8 mouse cellular contexts compared by ENCODE assay signal in genomic region chr15:99584407-99585202, GRCm38 (mm10). TPM values are rescaled to one million over a fixed set of nuclear protein-coding genes. Genes with fewer than 3 reads are reported as not detected.
DNase-seq lines count a peak whose midpoint lies in the region; ATAC-seq and TF ChIP-seq lines count a peak whose summit lies in the region.

No protein-coding gene starts in this region.

- no peaks in the 10 kb centered on the region for H3K9me3 ChIP-seq in kidney, embryonic 16.5 days (ENCODE audit: low read length)
- no peaks in the 10 kb centered on the region for H3K9me3 ChIP-seq in forebrain, postnatal 0 days (ENCODE audit: low read length)
- H3K9me3 ChIP-seq in midbrain, embryonic 16.5 days (replicated peaks; ENCODE audit: control insufficient read depth, low read length, poor library complexity, severe bottlenecking): no peaks in the 10 kb centered on the region

- DNase-seq in kidney, adult 9 months: no peak
- no peak for DNase-seq in forebrain, postnatal 0 days
- peak; percentile 17 for DNase-seq in liver
- no peak for DNase-seq in thymus, adult 18-20 months
- DNase-seq in ovary, postnatal 36 days (ENCODE audit: low spot score): no peak
- DNase-seq in adrenal gland, adult 8-10 months: no peak

- ATAC-seq in kidney, embryonic 16.5 days (ENCODE audit: low FRiP score, low TSS enrichment): peak; percentile 81
- ATAC-seq in forebrain, postnatal 0 days: no peak
- ATAC-seq in midbrain, embryonic 16.5 days: 0 out of 2 replicates have a peak, but pooled peaks have one; percentile 21

- peaks cover 96% of the 10 kb centered on the region for H3K27me3 ChIP-seq in kidney, embryonic 16.5 days (ENCODE audit: insufficient read depth, low read length)
- H3K27me3 ChIP-seq in forebrain, postnatal 0 days (ENCODE audit: insufficient read depth, low read length): peaks cover 58% of the 10 kb centered on the region
- H3K27me3 ChIP-seq in midbrain, embryonic 16.5 days (ENCODE audit: control insufficient read depth, insufficient read depth, low read depth, low read length): peaks cover 53% of the 10 kb centered on the region

- no peaks in the 10 kb centered on the region for H3K36me3 ChIP-seq in kidney, embryonic 16.5 days (ENCODE audit: insufficient read depth, low read length)
- H3K36me3 ChIP-seq in forebrain, postnatal 0 days (ENCODE audit: insufficient read depth): no peaks in the 10 kb centered on the region
- no peaks in the 10 kb centered on the region for H3K36me3 ChIP-seq in midbrain, embryonic 16.5 days (ENCODE audit: control insufficient read depth, insufficient read depth, low read length)

- no peak overlapping the region for H3K27ac ChIP-seq in kidney, embryonic 16.5 days (ENCODE audit: low read length)
- no peak overlapping the region for H3K27ac ChIP-seq in forebrain, postnatal 0 days (ENCODE audit: low read depth, low read length)
- H3K27ac ChIP-seq in midbrain, embryonic 16.5 days (ENCODE audit: low read length): no peak overlapping the region

- no peak for TF ChIP-seq CTCF in forebrain, postnatal 0 days (IDR thresholded peaks at IDR 0.05; ENCODE audit: low read depth)

- peak overlapping the region; percentile 58 for H3K4me2 ChIP-seq in kidney, embryonic 16.5 days (replicated peaks; ENCODE audit: low read depth, low read length)
- peak overlapping the region; percentile 42 for H3K4me2 ChIP-seq in forebrain, postnatal 0 days (ENCODE audit: low read depth)
- peak overlapping the region; percentile 53 for H3K4me2 ChIP-seq in midbrain, embryonic 16.5 days (ENCODE audit: low read length)

- H3K4me3 ChIP-seq in kidney, embryonic 16.5 days (ENCODE audit: low read length): peak overlapping the region; percentile 38
- H3K4me3 ChIP-seq in forebrain, postnatal 0 days (ENCODE audit: low read depth, low read length): peak overlapping the region; percentile 27
- H3K4me3 ChIP-seq in midbrain, embryonic 16.5 days (ENCODE audit: low read depth, low read length): peak overlapping the region; percentile 29; the same call in 1 of the 2 replicates

- WGBS in kidney, embryonic 16.5 days: 3% methylated on average over 24 of the region's 24 CpGs
- WGBS in forebrain, postnatal 0 days: 4% methylated on average over 24 of the region's 24 CpGs
- WGBS in midbrain, embryonic 16.5 days: 2% methylated on average over 24 of the region's 24 CpGs

- H3K9ac ChIP-seq in kidney, embryonic 16.5 days (replicated peaks; ENCODE audit: low read length): peak overlapping the region; percentile 61
- no peak overlapping the region for H3K9ac ChIP-seq in forebrain, postnatal 0 days
- 0 out of 2 replicates have a peak overlapping the region, but pooled peaks have one; percentile 21 for H3K9ac ChIP-seq in midbrain, embryonic 16.5 days (ENCODE audit: low read depth, low read length)

- H3K4me1 ChIP-seq in kidney, embryonic 16.5 days (ENCODE audit: insufficient read depth, low read length): peaks cover 25% of the 10 kb centered on the region
- 0 out of 2 replicates have a peak, but pooled peaks cover 3% of the 10 kb centered on the region for H3K4me1 ChIP-seq in forebrain, postnatal 0 days (ENCODE audit: insufficient read depth)
- H3K4me1 ChIP-seq in midbrain, embryonic 16.5 days (ENCODE audit: control insufficient read depth, insufficient read depth, low read length): peaks cover 11% of the 10 kb centered on the region; the same call in 1 of the 2 replicates

RNA-seq across cellular contexts. Expression of gene Aqp2, which starts 5.8 kb away (rescaled TPM):
- 109 and 159 TPM in 2 replicates for polyA plus RNA-seq in kidney, embryonic 16.5 days (2015; fragmentation: Nextera tagmentation; extraction: Ambion mirVana)
- total RNA-seq in forebrain, postnatal 0 days (2014; rRNA removed): not detected in 2 replicates
- not detected in 2 replicates for polyA plus RNA-seq in forebrain, postnatal 0 days (2015; fragmentation: Nextera tagmentation; extraction: Ambion mirVana)
- not detected in 2 replicates for polyA plus RNA-seq in midbrain, embryonic 16.5 days (2015; fragmentation: Nextera tagmentation; extraction: Ambion mirVana)
- 1 to 10 TPM; 1.0 to 5.2 (median 1.9) TPM for total RNA-seq in adrenal gland, adult 8-10 months (2022)

RNA-seq across cellular contexts. Expression of gene Aqp5, which starts 6.0 kb away (rescaled TPM):
- polyA plus RNA-seq in kidney, embryonic 16.5 days (2015; fragmentation: Nextera tagmentation; extraction: Ambion mirVana): 3.7 and 5.0 TPM in 2 replicates
- total RNA-seq in forebrain, postnatal 0 days (2014; rRNA removed): 0.46 and 0.76 TPM in 2 replicates
- polyA plus RNA-seq in forebrain, postnatal 0 days (2015; fragmentation: Nextera tagmentation; extraction: Ambion mirVana): 0.59 and 0.64 TPM in 2 replicates
- 0.97 and 1.1 TPM in 2 replicates for polyA plus RNA-seq in midbrain, embryonic 16.5 days (2015; fragmentation: Nextera tagmentation; extraction: Ambion mirVana)
- total RNA-seq in adrenal gland, adult 8-10 months (2022): 1 to 10 TPM in 1 of 4 experiments, under 1 TPM in 3; 0.43 to 2.1 (median 0.73) TPM

RNA-seq across cellular contexts. Expression of gene Aqp6, which starts 16.6 kb away (rescaled TPM):
- polyA plus RNA-seq in kidney, embryonic 16.5 days (2015; fragmentation: Nextera tagmentation; extraction: Ambion mirVana): 0.10 TPM in 1 of 2 replicates, not detected in the other
- total RNA-seq in forebrain, postnatal 0 days (2014; rRNA removed): not detected in 2 replicates
- 0.06 TPM in 1 of 2 replicates, not detected in the other for polyA plus RNA-seq in forebrain, postnatal 0 days (2015; fragmentation: Nextera tagmentation; extraction: Ambion mirVana)
- polyA plus RNA-seq in midbrain, embryonic 16.5 days (2015; fragmentation: Nextera tagmentation; extraction: Ambion mirVana): 0.15 and 0.28 TPM in 2 replicates
- total RNA-seq in adrenal gland, adult 8-10 months (2022): not detected

RNA-seq across cellular contexts. Expression of gene Faim2, which starts 56.6 kb away (rescaled TPM):
- 0.32 and 0.50 TPM in 2 replicates for polyA plus RNA-seq in kidney, embryonic 16.5 days (2015; fragmentation: Nextera tagmentation; extraction: Ambion mirVana)
- 19.2 and 25.6 TPM in 2 replicates for total RNA-seq in forebrain, postnatal 0 days (2014; rRNA removed)
- 44.6 and 57.4 TPM in 2 replicates for polyA plus RNA-seq in forebrain, postnatal 0 days (2015; fragmentation: Nextera tagmentation; extraction: Ambion mirVana)
- 50.3 and 65.8 TPM in 2 replicates for polyA plus RNA-seq in midbrain, embryonic 16.5 days (2015; fragmentation: Nextera tagmentation; extraction: Ambion mirVana)
- total RNA-seq in adrenal gland, adult 8-10 months (2022): 10 to 100 TPM; 33.7 to 54.7 (median 43.2) TPM

Comparison
In these comparisons a context has a peak if more than half of its experiments do, and no peak if none do; other contexts are left out.
1. RNA of gene Aqp2, which starts 5.8 kb away (polyA plus RNA-seq): 109 to 159 TPM in kidney, embryonic 16.5 days; not detected in forebrain, postnatal 0 days and not detected in midbrain, embryonic 16.5 days; every median in the first group is over 100 times any median in the second.
2. Peak in every context shown above with its lines, with median percentiles within 50 percentile points of each other: H3K4me2 ChIP-seq and H3K4me3 ChIP-seq.